Mouse (Mus musculus) stomach, postnatal 0 days (tissue): ENCODE data around the gene Chst14. TPM values are rescaled to one million over a fixed set of nuclear protein-coding genes. Genes with fewer than 3 reads are reported as not detected.

Experiments
- ATAC-seq: fragments of 200-750 bp; cut with Nextera tagmentation; 2 replicates; pipeline ENCODE4 v1.8.0; 2017; ENCODE audit not compliant: low FRiP score, low TSS enrichment
- DNase-seq: peaks from one replicate; pipeline ENCODE4 v3.0.0-alpha.2; 2016; ENCODE audit warnings: low spot score
- H3K27ac ChIP-seq: fragments of 300-500 bp; sonication (generic); replicated peaks from 2 replicates; pipeline ENCODE4 v1.5.1; 2014; ENCODE audit warnings: mild to moderate bottlenecking, control low read depth
- H3K27me3 ChIP-seq: fragments of 300-500 bp; sonication (generic); 2 replicates; pipeline ENCODE4 v1.6.1; 2014; ENCODE audit warnings: low read length; ENCODE audit not compliant: control insufficient read depth, insufficient read depth
- H3K36me3 ChIP-seq: fragments of 300-500 bp; sonication (generic); 2 replicates; pipeline ENCODE4 v1.6.1; 2014; ENCODE audit warnings: low read length, mixed read lengths; ENCODE audit not compliant: control insufficient read depth, insufficient read depth
- H3K4me1 ChIP-seq: fragments of 300-500 bp; sonication (generic); replicated peaks from 2 replicates; pipeline ENCODE4 v1.6.1; 2014; ENCODE audit warnings: antibody characterized with exemption; ENCODE audit not compliant: control insufficient read depth, insufficient read depth
- H3K4me2 ChIP-seq: fragments of 300-500 bp; sonication (generic); replicated peaks from 2 replicates; pipeline ENCODE4 v1.6.1; 2014; ENCODE audit warnings: low read depth, mild to moderate bottlenecking, control low read depth, moderate library complexity
- H3K4me3 ChIP-seq: fragments of 300-500 bp; sonication (generic); 2 replicates; pipeline ENCODE4 v1.5.1; 2014; ENCODE audit warnings: low read depth, low read length, control low read depth
- H3K9ac ChIP-seq: fragments of 300-500 bp; sonication (generic); 2 replicates; pipeline ENCODE4 v1.6.1; 2014; ENCODE audit warnings: mild to moderate bottlenecking, low read length, control low read depth, mixed read lengths
- H3K9me3 ChIP-seq: fragments of 300-500 bp; sonication (generic); 2 replicates; pipeline ENCODE4 v1.6.1; 2016; ENCODE audit warnings: low read length; ENCODE audit not compliant: control insufficient read depth
- CTCF ChIP-seq: IDR thresholded peaks from 2 replicates; pipeline ENCODE4 v1.5.1; 2016; ENCODE audit warnings: antibody characterized with exemption, low read depth, mild to moderate bottlenecking, moderate library complexity
- EP300 ChIP-seq: optimal IDR thresholded peaks from 2 replicates; pipeline ENCODE3; 2016; ENCODE audit warnings: antibody characterized with exemption
- WGBS: fragments of 180-500 bp; shearing (Covaris S2); extraction: QIAGEN DNeasy Blood & Tissue Kit; methylation state at CpG from one replicate; pipeline ENCODE4 v1.1.7; 2014; 5-methylcytosine and 5-hydroxymethylcytosine counted together
- polyA plus RNA-seq: library from polyadenylated mRNA; unstranded; fragments of >200 nt; fragmentation: Nextera tagmentation; extraction: Ambion mirVana; gene quantifications from 2 replicates; pipeline ENCODE4 v1.2.1, GENCODE M21; 2015

Chst14 gene
- polyA plus RNA-seq, 1 experiment from 2014 or later: 14.2 TPM

- H3K4me2 ChIP-seq: no peak overlapping the region
- DNase-seq (no peak), ATAC-seq (no peak)
- peaks cover 2% of the 10 kb centered on the region; the same call in 1 of the 2 replicates for H3K27me3 ChIP-seq
- H3K36me3 ChIP-seq: no peaks in the 10 kb centered on the region
- no peak overlapping the region for H3K9ac ChIP-seq
- H3K4me1 ChIP-seq: peaks cover 8% of the 10 kb centered on the region; the same call in 1 of the 2 replicates
- WGBS: 12% methylated on average over 11 of the region's 11 CpGs
- no peak for TF ChIP-seq EP300
- no peak for TF ChIP-seq CTCF
- no peak overlapping the region for H3K27ac ChIP-seq
- no peaks in the 10 kb centered on the region for H3K9me3 ChIP-seq
- no peak overlapping the region for H3K4me3 ChIP-seq
Measured at GRCm38 (mm10) chr2:118897808-118898207, 28.5 kb upstream of the Chst14 start.

DNA sequence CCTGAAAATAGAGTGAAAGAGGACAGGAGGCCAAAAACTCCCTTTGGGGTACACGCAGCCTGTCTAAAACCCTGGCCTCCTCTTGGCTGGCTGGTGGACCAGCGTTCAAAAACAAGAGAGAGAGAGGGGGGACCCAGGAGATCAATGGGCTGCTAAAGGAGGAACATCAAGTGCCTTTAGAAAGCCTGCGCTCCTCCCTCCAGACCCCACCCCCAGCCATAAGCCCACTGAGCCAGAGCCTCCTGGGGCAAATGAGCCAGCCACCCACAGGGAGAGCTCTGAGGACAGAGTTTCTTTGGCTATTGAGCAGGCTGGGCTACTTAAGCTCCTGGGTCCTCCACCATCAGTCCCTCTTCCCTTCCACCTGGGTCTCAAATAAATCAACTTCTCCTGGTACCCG is 27.5 kb upstream of the Chst14 start:
- TF ChIP-seq EP300: no peak
- TF ChIP-seq CTCF: no peak
- ATAC-seq (no peak), DNase-seq (no peak)
- Histone ChIP-seq H3K27ac (no peak overlapping the region), H3K9ac (no peak overlapping the region), H3K36me3 (no peaks in the 10 kb centered on the region), H3K27me3 (peaks cover 2% of the 10 kb centered on the region; the same call in 1 of the 2 replicates), H3K4me1 (peaks cover 8% of the 10 kb centered on the region; the same call in 1 of the 2 replicates), H3K4me2 (no peak overlapping the region), H3K4me3 (no peak overlapping the region), H3K9me3 (no peaks in the 10 kb centered on the region)
- WGBS: 46% methylated on average over 4 of the region's 4 CpGs

DNA sequence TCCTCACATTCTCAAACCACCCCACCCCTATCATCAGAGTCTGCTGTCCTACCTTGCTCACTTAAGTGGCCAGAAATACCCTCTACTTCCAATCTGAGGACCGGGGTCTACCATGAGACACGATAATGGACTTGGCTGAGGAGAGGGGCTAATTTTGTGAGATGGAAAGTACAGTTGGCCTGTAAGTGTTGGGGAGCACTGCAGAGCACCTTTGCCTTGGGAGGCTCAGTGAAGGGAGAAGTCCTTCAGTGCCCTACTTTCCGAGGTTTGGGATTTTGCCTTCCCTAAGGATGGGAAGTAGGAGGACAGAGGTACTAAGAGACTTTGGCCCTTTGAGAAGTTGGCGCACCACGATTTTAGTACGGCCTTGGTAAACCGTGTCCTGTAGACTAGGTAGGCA is 27.0 kb upstream of the Chst14 start:
- Histone ChIP-seq H3K4me2 (no peak overlapping the region), H3K9ac (no peak overlapping the region), H3K9me3 (no peaks in the 10 kb centered on the region), H3K27ac (no peak overlapping the region), H3K4me1 (peaks cover 8% of the 10 kb centered on the region; the same call in 1 of the 2 replicates), H3K4me3 (no peak overlapping the region), H3K27me3 (peaks cover 2% of the 10 kb centered on the region; the same call in 1 of the 2 replicates), H3K36me3 (no peaks in the 10 kb centered on the region)
- TF ChIP-seq CTCF (no peak), EP300 (no peak)
- WGBS: 33% methylated on average over 7 of the region's 7 CpGs
- ATAC-seq (no peak), DNase-seq (no peak)

GRCm38 (mm10) chr2:118899981-118900825 is 26.1 kb upstream of the Chst14 start, which contains the start of gene Bahd1:
TSS of gene Bahd1 (plus strand) at chr2:118900377.
- Histone ChIP-seq H3K9ac (peak within 1 kb of the TSS; percentile 45; the same call in 1 of the 2 replicates), H3K4me3 (peak within 1 kb of the TSS; percentile 83), H3K4me2 (peak within 1 kb of the TSS; percentile 91), H3K27me3 (0 out of 2 replicates have a peak, but pooled peaks cover 2% of the 10 kb centered on the region), H3K9me3 (no peaks in the 10 kb centered on the region), H3K27ac (no peak within 1 kb of the TSS; the same call in 1 of the 2 replicates), H3K4me1 (peaks cover 8% of the 10 kb centered on the region; the same call in 1 of the 2 replicates), H3K36me3 (no peaks in the 10 kb centered on the region)
- peak; percentile 58 for DNase-seq
- TF ChIP-seq CTCF (no peak), EP300 (no peak)
- ATAC-seq: no peak
- WGBS: 5% methylated on average over 32 of the region's 32 CpGs

GRCm38 (mm10) chr2:118900826-118901140 is 25.5 kb upstream of the Chst14 start:
- peak overlapping the region; percentile 45; the same call in 1 of the 2 replicates for H3K9ac ChIP-seq
- no peak for DNase-seq
- no peak for ATAC-seq
- H3K9me3 ChIP-seq: no peaks in the 10 kb centered on the region
- TF ChIP-seq CTCF: no peak
- no peak for TF ChIP-seq EP300
- 0 out of 2 replicates have a peak, but pooled peaks cover 2% of the 10 kb centered on the region for H3K27me3 ChIP-seq
- H3K27ac ChIP-seq: no peak overlapping the region
- H3K4me3 ChIP-seq: peak overlapping the region; percentile 83
- whole genome bisulfite sequencing: 0% methylated on average over 11 of the region's 11 CpGs
- H3K4me1 ChIP-seq: peaks cover 8% of the 10 kb centered on the region; the same call in 1 of the 2 replicates
- peak overlapping the region; percentile 91 for H3K4me2 ChIP-seq
- H3K36me3 ChIP-seq: no peaks in the 10 kb centered on the region
